Mouse (Mus musculus): ENCODE data around the gene Ints6. TPM values are rescaled to one million over a fixed set of nuclear protein-coding genes. Genes with fewer than 3 reads are reported as not detected.

The Ints6 gene
- polyA plus RNA-seq, 1 experiment = 2.2 TPM

- DNase-seq (ENCODE audit: low read depth, low spot score) = no peak
- WGBS = 45% methylated on average over 6 of the region's 6 CpGs
Observed at GRCm38 (mm10) chr14:62639111-62639510, 121.9 kb downstream of the Ints6 start.

- WGBS = 60% methylated on average over 6 of the region's 6 CpGs
- no peak for DNase-seq (ENCODE audit: low read depth, low spot score)
Observed at GRCm38 (mm10) chr14:62638345-62638702, 122.6 kb downstream of the Ints6 start.

- WGBS = 27% methylated on average over 9 of the region's 9 CpGs
- DNase-seq (ENCODE audit: low read depth, low spot score) = no peak
Observed at GRCm38 (mm10) chr14:62637436-62638344, 123.3 kb downstream of the Ints6 start.

- no peak for DNase-seq (ENCODE audit: low read depth, low spot score)
- WGBS = 86% methylated on average over 5 of the region's 5 CpGs
Observed at GRCm38 (mm10) chr14:62627951-62628350, 133.0 kb downstream of the Ints6 start.

Other genes starting within 250 kb of the Ints6 start
- 4.0 and 5.4 TPM in 2 replicates for gene Fam124a, start 205.4 kb downstream of the Ints6 start, polyA plus RNA-seq (2012; rRNA removed)
- gene Gm4131, start 194.2 kb downstream of the Ints6 start, polyA plus RNA-seq (2012; rRNA removed) = not detected in 2 replicates
- gene Serpine3, start 97.5 kb downstream of the Ints6 start, polyA plus RNA-seq (2012; rRNA removed) = not detected in 2 replicates
- 3.3 and 4.2 TPM in 2 replicates for gene Wdfy2, start 76.5 kb upstream of the Ints6 start, polyA plus RNA-seq (2012; rRNA removed)
- 0.64 TPM in 1 of 2 replicates, not detected in the other for gene Defb48, start 223.3 kb upstream of the Ints6 start, polyA plus RNA-seq (2012; rRNA removed)
- 1.0 TPM in 1 of 2 replicates, not detected in the other for gene Defb47, start 236.9 kb upstream of the Ints6 start, polyA plus RNA-seq (2012; rRNA removed)